Mouse (Mus musculus) limb, embryonic 11.5 days (tissue): ENCODE data around the gene Gpsm3. TPM values are rescaled to one million over a fixed set of nuclear protein-coding genes. Genes with fewer than 3 reads are reported as not detected.

ENCODE experiments used
- ATAC-seq: fragments of 200-750 bp; cut with Nextera tagmentation; 2 replicates; pipeline ENCODE4 v1.8.0; 2017; ENCODE audit warnings: low read depth; ENCODE audit not compliant: insufficient number of reproducible peaks, low FRiP score, low TSS enrichment
- DNase-seq: peaks from one replicate; pipeline ENCODE4 v3.0.0-alpha.2; 2015; ENCODE audit warnings: low spot score
- H3K27ac ChIP-seq: fragments of 300-500 bp; sonication (generic); replicated peaks from 2 replicates; pipeline ENCODE4 v1.5.1; 2014; ENCODE audit warnings: low read depth, mild to moderate bottlenecking, low read length
- H3K27me3 ChIP-seq: fragments of 300-500 bp; sonication (generic); 2 replicates; pipeline ENCODE4 v1.6.1; 2014; ENCODE audit warnings: mild to moderate bottlenecking, low read length, mixed read lengths; ENCODE audit not compliant: control insufficient read depth, insufficient read depth
- H3K36me3 ChIP-seq: fragments of 300-500 bp; sonication (generic); 2 replicates; pipeline ENCODE4 v1.6.1; 2014; ENCODE audit warnings: mild to moderate bottlenecking, low read length, moderate library complexity, mixed read lengths; ENCODE audit not compliant: control insufficient read depth, insufficient read depth
- H3K4me1 ChIP-seq: fragments of 300-500 bp; sonication (generic); 2 replicates; pipeline ENCODE4 v1.6.1; 2014; ENCODE audit warnings: low read length, mixed read lengths; ENCODE audit not compliant: control insufficient read depth, insufficient read depth
- H3K4me2 ChIP-seq: fragments of 300-500 bp; sonication (generic); 2 replicates; pipeline ENCODE4 v1.6.1; 2014; ENCODE audit warnings: low read depth, mild to moderate bottlenecking, moderate library complexity; ENCODE audit not compliant: severe bottlenecking
- H3K4me3 ChIP-seq: fragments of 300-500 bp; sonication (generic); 2 replicates; pipeline ENCODE4 v1.5.1; 2014; ENCODE audit warnings: low read depth, low read length
- H3K9ac ChIP-seq: fragments of 300-500 bp; sonication (generic); 2 replicates; pipeline ENCODE4 v1.6.1; 2014; ENCODE audit warnings: mild to moderate bottlenecking, low read length
- H3K9me3 ChIP-seq: fragments of 300-500 bp; sonication (generic); 2 replicates; pipeline ENCODE4 v1.6.1; 2016; ENCODE audit warnings: low read length; ENCODE audit not compliant: control insufficient read depth
- WGBS: fragments of 180-500 bp; shearing (Covaris S2); extraction: QIAGEN DNeasy Blood & Tissue Kit; methylation state at CpG from one replicate; pipeline ENCODE4 v1.1.7; 2014; 5-methylcytosine and 5-hydroxymethylcytosine counted together
- polyA plus RNA-seq: library from polyadenylated mRNA; unstranded; fragments of >200 nt; fragmentation: Nextera tagmentation; extraction: Ambion mirVana; gene quantifications from 2 replicates; pipeline ENCODE4 v1.2.1, GENCODE M21; 2014

Gene Gpsm3
- polyA plus RNA-seq, 1 experiment from 2014 or later = 4.7 TPM

GRCm38 (mm10) chr17:34601796-34602195, 12.2 kb downstream of the Gpsm3 start:
- H3K36me3 ChIP-seq = peaks cover 7% of the 10 kb centered on the region; the same call in 1 of the 2 replicates
- no peak for DNase-seq
- no peaks in the 10 kb centered on the region for H3K9me3 ChIP-seq
- no peak overlapping the region for H3K9ac ChIP-seq
- no peak overlapping the region for H3K27ac ChIP-seq
- peaks cover 25% of the 10 kb centered on the region for H3K4me1 ChIP-seq
- no peaks in the 10 kb centered on the region for H3K27me3 ChIP-seq
- H3K4me3 ChIP-seq = no peak overlapping the region
- 85% methylated on average over 12 of the region's 12 CpGs for WGBS
- 0 out of 2 replicates have a peak overlapping the region, but pooled peaks have one; percentile 73 for H3K4me2 ChIP-seq
- no peak for ATAC-seq

- Histone ChIP-seq H3K9ac (peak within 1 kb of the TSS; percentile 66), H3K4me3 (peak within 1 kb of the TSS; percentile 96), H3K27ac (peak within 1 kb of the TSS; percentile 49), H3K27me3 (no peaks in the 10 kb centered on the region), H3K4me1 (peaks cover 16% of the 10 kb centered on the region), H3K4me2 (peak within 1 kb of the TSS; percentile 93), H3K36me3 (peaks cover 7% of the 10 kb centered on the region; the same call in 1 of the 2 replicates), H3K9me3 (no peaks in the 10 kb centered on the region)
- peak; percentile 97 for ATAC-seq
- WGBS = under 1% methylated on average over 30 of the region's 30 CpGs
- peak; percentile 99 for DNase-seq
Measured at GRCm38 (mm10) chr17:34603375-34604060, 13.9 kb downstream of the Gpsm3 start, which contains the start of gene Rnf5. Rnf5 (minus strand) TSS chr17:34603690.

DNA sequence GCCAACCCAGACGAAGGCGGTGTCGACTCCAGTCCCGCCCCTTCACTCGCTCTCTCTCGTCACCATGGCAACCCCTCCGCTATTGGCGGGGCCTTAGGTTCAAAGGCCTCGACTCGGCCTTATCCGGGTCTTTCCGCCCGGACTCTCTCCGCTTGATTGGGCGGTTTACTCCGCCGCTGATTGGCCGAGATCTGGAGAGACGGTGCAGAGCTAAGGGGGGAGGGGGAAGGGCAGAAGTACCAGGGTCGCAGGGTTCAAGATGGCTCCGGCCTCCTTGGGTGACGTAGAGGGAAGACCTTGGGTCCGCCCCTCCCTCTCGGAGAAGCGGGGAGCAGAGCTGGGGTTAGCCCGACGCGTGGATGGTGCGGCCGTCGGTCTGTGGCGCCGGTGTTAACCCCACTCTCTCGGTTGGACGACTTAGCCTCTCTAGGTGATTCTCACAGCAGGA, 14.5 kb downstream of the Gpsm3 start, which contains the start of gene Agpat1:
TSS of gene Agpat1 (plus strand) at position 202 of the 448 bp plus-strand sequence.
- DNase-seq (peak; percentile 99), ATAC-seq (peak; percentile 90)
- Histone ChIP-seq H3K27me3 (no peaks in the 10 kb centered on the region), H3K9me3 (no peaks in the 10 kb centered on the region), H3K9ac (peak within 1 kb of the TSS; percentile 89), H3K4me3 (peak within 1 kb of the TSS; percentile 96), H3K4me1 (peaks cover 16% of the 10 kb centered on the region), H3K36me3 (peaks cover 7% of the 10 kb centered on the region; the same call in 1 of the 2 replicates), H3K27ac (peak within 1 kb of the TSS; percentile 72), H3K4me2 (peak within 1 kb of the TSS; percentile 93)
- 0% methylated on average over 35 of the region's 35 CpGs for WGBS

DNA sequence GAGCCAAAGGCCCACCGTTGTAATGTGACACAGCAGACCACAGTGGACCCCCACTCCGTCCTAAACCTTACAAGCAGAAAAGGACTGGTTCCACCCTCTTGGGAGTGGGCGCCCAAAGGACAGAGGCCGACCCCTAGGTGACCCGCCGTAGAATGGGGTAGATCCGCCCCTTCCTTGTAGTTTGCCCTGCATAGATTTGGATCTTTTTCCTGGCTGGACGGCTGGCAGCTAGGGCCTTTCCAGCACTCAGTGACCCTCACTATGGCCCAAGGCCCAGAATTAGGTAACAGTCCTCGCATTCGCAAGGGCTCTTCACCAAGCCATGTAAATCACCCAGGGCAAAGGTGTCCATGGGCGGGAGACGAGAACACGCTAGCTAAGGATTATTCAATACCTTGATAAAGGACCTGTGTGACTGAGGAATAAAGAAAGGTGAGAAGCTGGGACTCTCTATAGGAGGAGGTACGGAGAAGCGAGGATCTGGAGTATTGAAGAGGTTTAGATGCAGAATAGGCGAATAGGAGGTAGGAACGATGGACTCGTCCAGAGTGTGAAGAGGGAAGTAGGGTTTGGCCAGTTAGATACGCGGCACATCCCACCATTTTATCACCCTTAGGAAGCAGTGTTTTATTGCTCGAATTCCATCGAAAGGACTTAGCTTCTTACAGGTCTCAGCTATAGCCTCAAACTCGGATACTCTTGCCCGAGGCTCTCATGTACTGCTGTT, 15.1 kb downstream of the Gpsm3 start:
- Histone ChIP-seq H3K36me3 (peaks cover 7% of the 10 kb centered on the region; the same call in 1 of the 2 replicates), H3K27me3 (no peaks in the 10 kb centered on the region), H3K4me3 (peak overlapping the region; percentile 96), H3K9me3 (no peaks in the 10 kb centered on the region), H3K9ac (peak overlapping the region; percentile 89), H3K27ac (peak overlapping the region; percentile 72), H3K4me1 (peaks cover 16% of the 10 kb centered on the region), H3K4me2 (peak overlapping the region; percentile 93)
- ATAC-seq (no peak), DNase-seq (no peak)
- WGBS = 10% methylated on average over 24 of the region's 24 CpGs

DNA sequence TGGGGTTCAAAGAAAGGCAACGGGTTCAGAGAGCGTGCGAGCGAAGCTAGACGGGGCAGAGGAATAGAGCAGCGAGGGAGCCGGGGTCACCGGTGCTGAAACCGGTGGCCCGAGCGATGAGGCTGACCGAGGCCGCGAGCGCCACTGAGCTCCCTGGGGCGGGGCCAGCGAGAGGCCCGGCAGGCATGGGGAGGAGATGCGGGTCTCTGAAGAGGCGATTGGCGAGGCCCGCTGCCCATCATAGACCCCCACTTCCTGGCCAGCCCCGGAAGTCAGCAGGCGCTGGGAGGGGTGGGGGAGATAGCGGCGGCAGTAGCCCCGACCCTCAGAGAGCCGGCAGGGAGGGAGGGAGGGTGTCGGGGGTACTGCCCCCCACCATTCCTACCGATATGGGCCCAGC, 16.0 kb downstream of the Gpsm3 start:
- peak; percentile 97 for DNase-seq
- Histone ChIP-seq H3K9me3 (no peaks in the 10 kb centered on the region), H3K27me3 (no peaks in the 10 kb centered on the region), H3K36me3 (peaks cover 4% of the 10 kb centered on the region; the same call in 1 of the 2 replicates), H3K4me3 (peak overlapping the region; percentile 96), H3K4me2 (peak overlapping the region; percentile 93), H3K27ac (peak overlapping the region; percentile 72; the same call in 1 of the 2 replicates), H3K9ac (peak overlapping the region; percentile 89), H3K4me1 (peaks cover 16% of the 10 kb centered on the region)
- peak; percentile 14 for ATAC-seq
- under 1% methylated on average over 23 of the region's 30 CpGs for WGBS

DNA sequence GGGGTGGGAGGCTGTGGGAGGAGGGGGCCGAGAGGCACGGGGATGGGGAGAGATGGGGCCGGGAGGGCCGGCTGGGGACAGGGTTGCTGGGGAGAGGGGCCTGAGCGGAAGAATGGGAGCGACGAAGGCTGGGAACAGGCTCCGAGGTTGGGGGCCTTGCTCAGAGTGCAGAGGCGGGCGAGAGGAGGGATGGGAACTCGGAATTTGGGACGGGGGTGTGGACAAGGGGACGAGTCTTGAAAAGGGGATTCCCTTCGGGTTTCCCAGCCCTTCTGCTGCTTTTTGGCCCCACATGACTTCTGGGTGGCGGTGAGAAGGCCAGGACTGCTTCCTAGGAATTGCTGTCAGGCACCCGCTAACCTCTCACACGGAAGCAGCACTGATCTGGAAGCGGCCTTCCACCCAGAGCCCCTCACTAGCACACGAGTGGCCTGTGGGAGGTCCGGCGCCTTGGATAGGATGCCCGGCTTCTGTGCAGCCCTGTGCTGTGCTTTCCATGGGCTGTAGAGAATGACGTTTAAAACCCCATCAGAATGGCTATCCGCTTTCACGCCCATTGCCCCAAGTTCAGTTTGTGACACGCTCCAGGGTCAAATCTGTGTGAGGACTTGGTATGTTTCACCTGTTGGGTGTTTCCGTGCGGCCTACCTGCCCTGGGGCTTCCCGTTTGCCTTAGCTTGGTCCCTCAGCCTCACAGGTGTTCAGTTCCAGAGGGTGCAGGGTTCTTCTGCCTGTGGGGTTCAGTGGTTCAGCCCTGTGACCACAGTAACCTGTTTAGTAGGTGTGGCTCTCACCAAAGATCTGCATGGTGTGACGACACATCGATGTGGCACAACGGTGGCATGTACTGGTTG, 16.8 kb downstream of the Gpsm3 start:
- Histone ChIP-seq H3K4me2 (peak overlapping the region; percentile 93), H3K4me3 (peak overlapping the region; percentile 96), H3K27me3 (no peaks in the 10 kb centered on the region), H3K9me3 (no peaks in the 10 kb centered on the region), H3K36me3 (peaks cover 8% of the 10 kb centered on the region; the same call in 1 of the 2 replicates), H3K27ac (peak overlapping the region; percentile 68; the same call in 1 of the 2 replicates), H3K9ac (peak overlapping the region; percentile 89), H3K4me1 (peaks cover 16% of the 10 kb centered on the region)
- no peak for ATAC-seq
- no peak for DNase-seq
- WGBS = 18% methylated on average over 31 of the region's 32 CpGs

DNA sequence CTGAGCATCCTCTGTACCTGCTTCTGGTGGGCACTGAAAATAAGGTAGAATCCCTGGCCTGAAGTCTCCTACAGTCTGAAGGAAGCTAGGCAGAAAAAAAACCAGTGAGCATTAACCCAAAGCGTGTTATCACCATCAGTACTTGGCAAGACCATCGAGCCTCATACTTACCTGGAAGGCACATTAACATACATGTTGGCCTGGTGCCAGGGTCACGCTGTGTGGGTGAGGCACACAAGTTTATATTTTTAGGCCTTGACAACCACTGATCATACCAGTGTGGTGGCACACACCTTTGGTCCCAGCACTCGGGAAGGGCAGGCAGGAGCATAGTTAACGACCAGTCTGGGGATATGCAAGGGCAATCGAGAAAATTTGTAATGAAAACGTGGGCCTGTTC, 18.4 kb downstream of the Gpsm3 start:
- Histone ChIP-seq H3K9ac (no peak overlapping the region), H3K4me3 (no peak overlapping the region), H3K4me2 (no peak overlapping the region), H3K27ac (no peak overlapping the region), H3K27me3 (no peaks in the 10 kb centered on the region), H3K4me1 (peaks cover 14% of the 10 kb centered on the region), H3K36me3 (peaks cover 18% of the 10 kb centered on the region), H3K9me3 (no peaks in the 10 kb centered on the region)
- DNase-seq = no peak
- WGBS = 92% methylated on average over 7 of the region's 7 CpGs
- no peak for ATAC-seq

DNA sequence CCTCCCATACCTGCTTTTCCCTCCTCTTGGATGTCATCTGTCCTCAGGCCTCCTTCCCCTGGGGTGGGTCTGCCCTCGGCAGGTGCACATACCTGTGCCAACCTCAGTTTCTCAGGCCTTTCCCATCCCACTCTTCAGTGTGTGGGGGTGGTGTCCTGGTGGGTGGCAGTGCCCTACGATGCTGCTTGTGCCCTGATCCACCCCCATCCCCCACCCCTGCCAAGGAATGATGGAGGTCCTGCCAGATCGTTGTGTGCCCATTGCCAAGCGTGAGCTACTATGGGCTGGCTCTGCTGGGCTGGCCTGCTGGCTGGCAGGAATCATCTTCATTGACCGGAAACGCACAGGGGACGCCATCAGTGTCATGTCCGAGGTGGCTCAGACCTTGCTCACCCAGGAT, 21.4 kb downstream of the Gpsm3 start:
- Histone ChIP-seq H3K4me3 (no peak overlapping the region), H3K27me3 (no peaks in the 10 kb centered on the region), H3K9ac (no peak overlapping the region), H3K9me3 (no peaks in the 10 kb centered on the region), H3K27ac (no peak overlapping the region), H3K36me3 (peaks cover 25% of the 10 kb centered on the region), H3K4me1 (peaks cover 6% of the 10 kb centered on the region), H3K4me2 (no peak overlapping the region)
- ATAC-seq = no peak
- DNase-seq = no peak
- 92% methylated on average over 8 of the region's 8 CpGs for WGBS
